Mouse (Mus musculus): ENCODE results near the gene Grip2.

The Grip2 gene

DNA sequence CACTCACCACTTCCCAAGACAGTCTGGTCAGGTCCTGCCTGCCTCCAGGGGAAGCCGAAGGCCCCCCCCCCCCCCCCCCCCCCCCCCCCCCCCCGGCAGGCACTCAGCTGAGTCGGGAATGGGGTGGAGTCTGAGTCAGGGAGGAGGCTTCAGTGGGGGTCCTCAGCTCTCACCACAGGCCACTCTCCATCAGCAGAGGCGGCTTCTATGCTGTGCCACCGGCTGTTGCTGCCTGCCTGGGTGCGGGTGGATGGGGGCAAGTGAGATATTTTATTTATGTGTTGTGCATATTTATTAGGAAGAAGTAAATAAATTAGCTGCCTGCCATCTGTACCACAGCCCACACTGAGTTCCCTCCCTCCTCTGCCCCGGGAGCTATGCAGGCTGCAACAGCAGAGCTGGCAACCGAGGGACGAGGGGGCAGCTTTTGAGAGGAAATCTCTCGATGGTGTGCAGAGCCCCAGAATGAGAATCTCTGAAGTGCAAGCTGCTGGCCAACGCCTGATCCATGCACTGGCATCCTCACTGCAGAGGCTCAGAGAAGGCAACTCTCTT is at the start of gene Grip2:
Grip2 (minus strand) TSS at position 235 of the 555 bp plus-strand sequence.
- DNase-seq (ENCODE audit: low spot score in 2 of 2) = no peak

- DNase-seq (ENCODE audit: low spot score in 2 of 2) = no peak
Measured at GRCm38 (mm10) chr6:91872781-91873180, 45.7 kb upstream of the Grip2 start.

GRCm38 (mm10) chr6:91868091-91868490 is 41.0 kb upstream of the Grip2 start:
- DNase-seq (ENCODE audit: low spot score in 2 of 2) = no peak

DNA sequence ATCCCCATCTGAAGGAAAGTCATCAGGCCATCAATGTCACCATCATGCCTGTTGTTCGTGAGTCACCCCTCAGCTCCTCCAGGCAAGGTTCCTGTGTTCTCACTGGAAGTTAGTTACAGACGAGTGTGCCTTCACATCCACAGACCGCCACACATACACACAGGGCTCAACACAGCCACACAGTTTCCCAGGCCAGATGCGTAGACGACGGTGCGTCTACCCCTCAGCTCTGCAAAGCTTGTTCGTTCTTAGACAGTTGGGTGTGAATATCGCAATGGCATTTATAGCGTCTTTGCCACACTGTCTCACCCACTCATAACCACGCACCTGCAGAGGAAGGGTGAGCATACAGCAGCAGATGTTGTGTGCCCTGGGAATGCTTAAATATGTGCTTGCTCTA is 38.6 kb upstream of the Grip2 start:
- DNase-seq (ENCODE audit: low spot score in 2 of 2) = no peak

DNA sequence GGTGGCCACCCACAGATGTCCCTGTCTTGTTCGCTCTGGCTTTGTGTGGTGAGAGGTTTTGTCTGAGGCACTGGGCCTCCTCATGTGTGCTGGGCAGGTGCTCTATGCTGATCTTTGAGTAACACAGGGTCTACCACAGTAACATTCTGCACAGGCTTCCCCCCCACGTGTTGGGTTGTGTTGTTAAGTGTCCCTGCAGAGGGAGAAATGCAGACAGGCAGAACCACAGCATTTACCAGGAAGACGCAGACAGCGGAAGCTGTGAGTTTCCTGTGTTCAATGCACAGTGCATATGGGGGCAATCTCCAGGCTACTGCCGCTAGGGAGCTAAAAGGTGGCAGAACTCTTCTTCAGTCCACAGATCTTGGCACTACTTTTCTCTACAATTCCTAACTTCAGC is 37.5 kb upstream of the Grip2 start:
- no peak for DNase-seq (ENCODE audit: low spot score in 2 of 2)

DNA sequence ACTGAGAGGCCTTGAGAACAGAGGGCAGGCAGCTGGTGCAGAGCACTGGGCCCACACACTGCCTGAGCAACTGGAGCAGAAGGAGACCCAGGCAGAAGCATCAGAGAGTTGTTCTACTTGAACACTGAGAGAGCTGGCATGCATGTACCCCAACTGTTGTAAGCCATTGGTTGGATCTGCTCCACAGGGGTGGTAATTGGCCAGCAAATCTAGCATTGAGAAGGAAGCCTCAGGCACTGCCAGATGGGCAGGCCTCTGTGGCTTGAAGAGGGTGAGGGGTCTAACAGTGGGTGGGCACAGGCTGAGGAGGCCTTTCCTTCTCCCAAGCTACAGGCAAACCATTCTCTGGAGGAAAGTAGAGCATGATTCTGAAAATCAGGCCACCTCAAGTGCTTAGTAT is 35.8 kb upstream of the Grip2 start:
- DNase-seq (ENCODE audit: low spot score in 2 of 2) = no peak

DNA sequence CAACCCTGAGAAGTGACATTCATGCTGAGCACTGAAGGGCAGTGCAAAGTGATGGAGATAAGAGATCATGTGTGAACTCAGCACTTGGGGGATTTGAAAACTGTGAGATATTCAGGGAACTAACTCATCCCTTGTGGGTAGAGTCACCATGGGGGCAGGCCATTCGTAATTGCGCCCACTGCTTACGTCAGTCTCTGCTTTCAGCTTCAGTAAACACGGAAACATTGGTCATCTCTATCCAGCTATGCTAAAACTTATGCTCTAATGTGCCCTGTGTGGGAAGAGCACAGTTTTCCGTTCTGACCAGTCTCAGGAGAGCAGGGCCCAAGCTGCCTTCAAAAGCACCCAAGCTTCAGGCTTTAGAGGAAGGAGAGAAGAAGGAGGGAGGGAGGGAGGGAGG is 31.3 kb upstream of the Grip2 start:
- no peak for DNase-seq (ENCODE audit: low spot score in 2 of 2)

- peak; percentile 6 to 13 for DNase-seq (ENCODE audit: low spot score in 2 of 2)
Measured at GRCm38 (mm10) chr6:91852550-91852949, 25.5 kb upstream of the Grip2 start.

GRCm38 (mm10) chr6:91843628-91844153 is 16.6 kb upstream of the Grip2 start:
- DNase-seq (ENCODE audit: low spot score in 2 of 2) = no peak

GRCm38 (mm10) chr6:91842897-91843627 is 16.0 kb upstream of the Grip2 start:
- DNase-seq (ENCODE audit: low spot score in 2 of 2) = no peak

- DNase-seq (ENCODE audit: low spot score in 2 of 2) = peak in 1 of 2 experiments; percentile 22
Measured at GRCm38 (mm10) chr6:91839010-91839871, 12.2 kb upstream of the Grip2 start.

DNA sequence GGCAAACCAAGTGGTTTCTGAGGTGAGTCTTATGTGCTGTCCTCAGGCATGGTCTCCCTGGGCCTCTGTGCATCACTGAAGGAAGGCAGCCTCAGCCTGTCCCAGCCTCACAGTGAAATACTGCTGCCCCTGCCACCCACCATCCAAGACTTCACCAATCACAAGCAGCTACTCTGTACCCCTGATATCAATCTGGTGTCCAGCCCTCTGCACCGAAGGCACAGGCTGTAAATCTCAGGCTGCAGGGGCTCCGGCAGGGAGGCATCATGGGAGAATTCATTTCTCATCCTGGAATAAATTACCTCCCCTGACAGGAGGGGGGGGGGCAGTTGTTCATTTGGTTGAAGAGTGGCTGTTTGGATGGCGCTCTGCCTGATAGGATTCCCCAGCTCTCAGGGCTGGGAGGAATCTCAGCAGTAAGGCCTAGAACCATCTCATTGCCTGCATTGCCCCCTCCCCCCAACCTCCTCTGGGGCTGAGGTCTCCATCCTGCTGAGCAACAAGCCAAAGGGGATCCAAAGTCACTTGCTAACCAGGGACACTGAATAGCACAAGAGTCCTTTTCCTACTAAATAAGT is 5.9 kb upstream of the Grip2 start:
- DNase-seq (ENCODE audit: low spot score in 2 of 2) = no peak

DNA sequence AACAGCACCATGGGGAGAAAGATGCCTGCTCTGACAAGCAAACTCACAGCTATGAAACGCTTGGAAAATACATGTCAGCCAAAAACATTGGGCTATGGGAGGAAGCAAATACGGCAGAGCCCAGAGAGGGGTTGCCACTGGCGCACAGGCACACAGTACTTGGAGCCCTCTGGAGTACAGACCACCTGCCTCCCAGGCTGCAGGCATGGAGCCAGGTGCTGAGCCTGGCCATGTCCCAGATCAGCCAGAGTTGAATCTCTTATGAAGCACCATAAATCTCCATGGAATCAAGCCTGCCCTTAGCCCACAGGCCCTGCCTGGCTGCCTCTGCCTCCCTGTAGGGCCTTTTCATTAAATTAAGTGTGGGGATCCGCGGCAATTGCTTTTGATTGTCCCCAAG is 876 bp upstream of the Grip2 start:
- DNase-seq (ENCODE audit: low spot score in 2 of 2) = no peak

DNA sequence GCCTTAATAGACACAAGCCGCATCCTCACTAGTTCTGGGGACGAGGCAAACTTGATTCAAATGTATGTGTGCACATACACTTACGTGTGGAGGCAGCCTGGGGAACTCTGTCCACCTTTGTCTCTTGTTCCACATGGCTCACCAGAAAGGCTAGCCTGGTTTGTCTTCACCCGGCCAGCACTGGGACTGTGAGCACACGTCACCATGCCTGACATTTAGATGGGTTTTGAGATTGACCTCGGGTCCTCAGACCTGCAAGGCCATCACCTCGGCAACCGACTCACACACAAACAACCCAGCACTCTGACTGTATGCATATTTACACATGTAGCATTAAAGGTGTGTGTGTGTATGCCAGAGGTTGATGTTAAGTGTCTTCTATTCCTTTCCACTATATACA is 8.8 kb downstream of the Grip2 start:
- no peak for DNase-seq (ENCODE audit: low spot score in 2 of 2)

- no peak for DNase-seq (ENCODE audit: low spot score in 2 of 2)
Measured at GRCm38 (mm10) chr6:91815976-91816375, 11.1 kb downstream of the Grip2 start.

DNA sequence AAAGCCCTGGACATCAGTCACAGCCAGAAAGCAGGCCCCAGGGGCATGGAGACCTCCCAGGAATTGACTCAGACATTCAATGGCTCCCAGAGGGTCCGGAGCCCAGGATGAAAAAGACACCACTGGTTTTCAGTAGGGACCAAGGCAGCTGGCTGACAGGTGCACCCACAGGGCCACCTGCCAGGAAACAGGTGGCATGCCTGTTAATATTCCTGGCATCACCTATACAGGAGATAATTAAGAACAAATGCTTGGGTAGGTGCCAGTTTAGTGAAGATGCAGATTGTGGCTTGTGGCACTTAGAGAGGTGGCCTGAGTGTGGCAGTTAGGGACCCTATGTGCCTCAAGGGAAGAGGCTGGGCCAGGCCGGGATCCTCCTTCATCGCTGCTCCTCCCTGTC is 13.4 kb downstream of the Grip2 start:
- no peak for DNase-seq (ENCODE audit: low spot score in 2 of 2)

GRCm38 (mm10) chr6:91810007-91810406 is 17.0 kb downstream of the Grip2 start:
- DNase-seq (ENCODE audit: low spot score in 2 of 2) = no peak

- no peak for DNase-seq (ENCODE audit: low spot score in 2 of 2)
Measured at GRCm38 (mm10) chr6:91808022-91808421, 19.0 kb downstream of the Grip2 start.

- DNase-seq (ENCODE audit: low spot score in 2 of 2) = no peak
Measured at GRCm38 (mm10) chr6:91807169-91807568, 19.9 kb downstream of the Grip2 start.

DNA sequence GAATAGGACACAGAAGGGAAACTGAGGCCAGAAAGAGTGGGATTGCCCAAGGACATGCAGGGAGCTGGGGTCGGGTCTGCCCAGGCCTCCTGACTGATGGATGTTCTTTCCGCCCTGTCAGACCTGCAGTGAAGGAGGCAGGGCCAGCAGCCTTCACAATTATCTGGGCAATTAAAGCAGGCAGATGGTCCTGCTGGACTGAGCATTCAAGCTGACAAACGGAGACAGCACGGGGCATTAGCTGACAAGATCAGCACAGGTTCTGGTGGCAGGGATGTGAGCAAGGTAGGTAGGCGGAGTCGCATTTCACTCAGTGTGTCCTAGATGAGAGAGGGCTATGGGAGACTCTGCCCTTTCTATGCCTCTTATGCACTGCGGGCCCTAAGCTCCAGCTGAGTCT is 22.9 kb downstream of the Grip2 start:
- no peak for DNase-seq (ENCODE audit: low spot score in 2 of 2)

GRCm38 (mm10) chr6:91798496-91798895 is 28.6 kb downstream of the Grip2 start:
- no peak for DNase-seq (ENCODE audit: low spot score in 2 of 2)

GRCm38 (mm10) chr6:91796736-91797135 is 30.3 kb downstream of the Grip2 start:
- no peak for DNase-seq (ENCODE audit: low spot score in 2 of 2)
